Mouse (Mus musculus) heart, adult 2 months (tissue): ENCODE measurements around the gene Myl7. TPM values are rescaled to one million over a fixed set of nuclear protein-coding genes. Genes with fewer than 3 reads are reported as not detected.

Experiments used
- DNase-seq, 2 experiments: peaks; one replicate each; pipeline ENCODE4 v3.0.0; 2021
- H3K27ac ChIP-seq: fragments of 200-600 bp; 2 replicates; pipeline ENCODE4 v1.8.1; 2022
- H3K27me3 ChIP-seq: fragments of 200-500 bp; 2 replicates; pipeline ENCODE4 v1.6.1; 2012; ENCODE audit warnings: mild to moderate bottlenecking, low read length, inconsistent platforms, mixed read lengths; ENCODE audit not compliant: control insufficient read depth, insufficient read depth
- H3K36me3 ChIP-seq: fragments of 200-500 bp; 2 replicates; pipeline ENCODE4 v1.6.1; 2012; ENCODE audit warnings: low read length, inconsistent platforms; ENCODE audit not compliant: control insufficient read depth, insufficient read depth
- H3K4me1 ChIP-seq: fragments of 200-500 bp; 2 replicates; pipeline ENCODE4 v1.6.1; 2011; ENCODE audit warnings: low read length; ENCODE audit not compliant: control insufficient read depth, insufficient read depth
- H3K4me3 ChIP-seq: fragments of 200-600 bp; 2 replicates; pipeline ENCODE4 v1.8.1; 2022
- H3K79me2 ChIP-seq: fragments of 200-500 bp; replicated peaks from 2 replicates; pipeline ENCODE4 v1.6.1; 2012; ENCODE audit warnings: mild to moderate bottlenecking, inconsistent platforms, low read length, moderate library complexity, mixed read lengths; ENCODE audit not compliant: control insufficient read depth, insufficient read depth
- H3K9ac ChIP-seq: fragments of 200-500 bp; 2 replicates; pipeline ENCODE4 v1.6.1; 2012; ENCODE audit warnings: low read depth, mild to moderate bottlenecking, control low read depth, inconsistent platforms, low read length, mixed read lengths
- CTCF ChIP-seq: fragments of 200-600 bp; IDR thresholded peaks from 2 replicates; pipeline ENCODE4 v1.8.1; 2022; ENCODE audit warnings: antibody characterized with exemption, mild to moderate bottlenecking, moderate library complexity
- EP300 ChIP-seq: fragments of 200-500 bp; IDR thresholded peaks from 2 replicates; pipeline ENCODE4 v1.6.1; 2011; ENCODE audit warnings: low read depth, low read length, control low read depth; ENCODE audit not compliant: insufficient read depth
- POLR2A ChIP-seq: fragments of 200-500 bp; IDR thresholded peaks from 2 replicates; pipeline ENCODE4 v1.6.1; 2011; ENCODE audit warnings: mild to moderate bottlenecking, low read depth, low read length, control low read depth; ENCODE audit not compliant: insufficient read depth
- WGBS: fragments of 180-500 bp; shearing (Covaris S2); methylation state at CpG from one replicate; pipeline ENCODE4 v1.1.7; 2018; 5-methylcytosine and 5-hydroxymethylcytosine counted together
- intact Hi-C: fragments of 180-260 bp; cut with DNase I; formaldehyde crosslinking; loops from one replicate; pipeline ENCODE4 v1.15.1; 2025
- polyA plus RNA-seq: library from polyadenylated mRNA; depleted of rRNA; stranded (reverse); fragments of >200 nt; gene quantifications from 2 replicates; pipeline ENCODE4 v1.2.3, GENCODE M21; 2012; rRNA removed
- total RNA-seq, 2 experiments: library from RNA; stranded (reverse); gene quantifications; 2 replicates each; pipeline ENCODE4 v1.2.3; 2021

Gene Myl7
- total and polyA plus RNA-seq, 3 experiments = 463 to 1,658 (median 551) TPM

GRCm38 (mm10) chr11:5852314-5852713 lies 46.3 kb downstream of the Myl7 start:
- Histone ChIP-seq H3K4me1 (no peaks in the 10 kb centered on the region; the same call in 1 of the 2 replicates), H3K79me2 (no peaks in the 10 kb centered on the region), H3K36me3 (no peaks in the 10 kb centered on the region), H3K9ac (no peak overlapping the region), H3K4me3 (no peak overlapping the region), H3K27ac (no peak overlapping the region), H3K27me3 (no peaks in the 10 kb centered on the region)
- 32% methylated on average over 1 of the region's 1 CpGs for WGBS
- DNase-seq = no peak
- TF ChIP-seq CTCF = no peak
- intact Hi-C loops = no loop called here

- H3K27me3 ChIP-seq = no peaks in the 10 kb centered on the region
- no peak for DNase-seq
- H3K79me2 ChIP-seq = no peaks in the 10 kb centered on the region
- no peak overlapping the region for H3K9ac ChIP-seq
- H3K4me3 ChIP-seq = no peak overlapping the region
- no peaks in the 10 kb centered on the region for H3K36me3 ChIP-seq
- WGBS = 60% methylated on average over 4 of the region's 4 CpGs
- TF ChIP-seq POLR2A (no peak), CTCF (no peak), EP300 (no peak)
- intact Hi-C loops = no loop called here
- no peak overlapping the region for H3K27ac ChIP-seq
- peaks cover 5% of the 10 kb centered on the region for H3K4me1 ChIP-seq
Measured at GRCm38 (mm10) chr11:5851021-5851736, 47.4 kb downstream of the Myl7 start.

GRCm38 (mm10) chr11:5850452-5850851 lies 48.1 kb downstream of the Myl7 start:
- no peak overlapping the region for H3K9ac ChIP-seq
- no peak overlapping the region for H3K4me3 ChIP-seq
- no peak overlapping the region for H3K27ac ChIP-seq
- H3K79me2 ChIP-seq = no peaks in the 10 kb centered on the region
- peaks cover 5% of the 10 kb centered on the region for H3K4me1 ChIP-seq
- DNase-seq = no peak
- 56% methylated on average over 5 of the region's 5 CpGs for WGBS
- H3K36me3 ChIP-seq = no peaks in the 10 kb centered on the region
- TF ChIP-seq EP300 (0 out of 2 replicates have a peak, but pooled peaks have one; percentile 18), CTCF (no peak)
- no peaks in the 10 kb centered on the region for H3K27me3 ChIP-seq
- intact Hi-C loops = no loop called here

GRCm38 (mm10) chr11:5849316-5849715 lies 49.3 kb downstream of the Myl7 start:
- H3K9ac ChIP-seq = no peak overlapping the region
- no peaks in the 10 kb centered on the region for H3K79me2 ChIP-seq
- intact Hi-C loops = no loop called here
- H3K27me3 ChIP-seq = no peaks in the 10 kb centered on the region
- no peak for DNase-seq
- 63% methylated on average over 2 of the region's 2 CpGs for WGBS
- no peak overlapping the region for H3K4me3 ChIP-seq
- H3K27ac ChIP-seq = no peak overlapping the region; the same call in 1 of the 2 replicates
- TF ChIP-seq EP300 (no peak), POLR2A (no peak), CTCF (no peak)
- H3K4me1 ChIP-seq = peaks cover 5% of the 10 kb centered on the region
- no peaks in the 10 kb centered on the region for H3K36me3 ChIP-seq

- Histone ChIP-seq H3K27ac (peak overlapping the region; percentile 9; the same call in 1 of the 2 replicates), H3K4me1 (peaks cover 5% of the 10 kb centered on the region), H3K9ac (no peak overlapping the region), H3K27me3 (no peaks in the 10 kb centered on the region), H3K79me2 (no peaks in the 10 kb centered on the region), H3K36me3 (no peaks in the 10 kb centered on the region), H3K4me3 (no peak overlapping the region)
- intact Hi-C loops = no loop called here
- WGBS = 49% methylated on average over 6 of the region's 6 CpGs
- DNase-seq = peak; percentile 45 to 64
- TF ChIP-seq CTCF (no peak), EP300 (0 out of 2 replicates have a peak, but pooled peaks have one; percentile 32)
Measured at GRCm38 (mm10) chr11:5848741-5849140, 49.8 kb downstream of the Myl7 start.

GRCm38 (mm10) chr11:5846639-5847345 lies 51.8 kb downstream of the Myl7 start:
- Histone ChIP-seq H3K79me2 (no peaks in the 10 kb centered on the region), H3K4me3 (no peak overlapping the region), H3K9ac (no peak overlapping the region), H3K36me3 (no peaks in the 10 kb centered on the region), H3K27me3 (no peaks in the 10 kb centered on the region), H3K4me1 (peaks cover 5% of the 10 kb centered on the region), H3K27ac (peak overlapping the region; percentile 68)
- intact Hi-C loops = no loop called here
- DNase-seq = peak; percentile 57 to 80
- 15% methylated on average over 7 of the region's 7 CpGs for WGBS
- 0 out of 2 replicates have a peak, but pooled peaks have one; percentile 23 for TF ChIP-seq EP300
- TF ChIP-seq CTCF = no peak
- TF ChIP-seq POLR2A = no peak

Other genes starting within 250 kb of the Myl7 start
- 100 to 1,000 TPM; 151 to 166 TPM for gene Mrps24, start 183.1 kb downstream of the Myl7 start, total RNA-seq
- 136 and 178 TPM in 2 replicates for gene Mrps24, start 183.1 kb downstream of the Myl7 start, polyA plus RNA-seq
- 10 to 100 TPM; 58.5 to 69.8 TPM for gene Urgcp, start 136.4 kb downstream of the Myl7 start, total RNA-seq
- 26.1 and 35.7 TPM in 2 replicates for gene Urgcp, start 136.4 kb downstream of the Myl7 start, polyA plus RNA-seq
- gene Dbnl, start 110.3 kb downstream of the Myl7 start, total RNA-seq = 10 to 100 TPM; 25.7 to 29.2 TPM
- 24.4 and 25.6 TPM in 2 replicates for gene Dbnl, start 110.3 kb downstream of the Myl7 start, polyA plus RNA-seq
- 100 to 1,000 TPM; 743 to 848 TPM for gene Pgam2, start 95.0 kb downstream of the Myl7 start, total RNA-seq
- 1,153 and 1,176 TPM in 2 replicates for gene Pgam2, start 95.0 kb downstream of the Myl7 start, polyA plus RNA-seq
- gene Polm, start 60.8 kb downstream of the Myl7 start, total RNA-seq = 1 to 10 TPM; 2.1 to 3.3 TPM
- gene Polm, start 60.8 kb downstream of the Myl7 start, polyA plus RNA-seq = 6.3 and 11.2 TPM in 2 replicates
- gene Aebp1, start 36.8 kb downstream of the Myl7 start, total RNA-seq = 10 to 100 TPM; 18.6 to 19.9 TPM
- 25.6 and 33.3 TPM in 2 replicates for gene Aebp1, start 36.8 kb downstream of the Myl7 start, polyA plus RNA-seq
- 10 to 100 TPM; 30.9 to 42.6 TPM for gene Pold2, start 20.5 kb downstream of the Myl7 start, total RNA-seq
- gene Pold2, start 20.5 kb downstream of the Myl7 start, polyA plus RNA-seq = 49.1 and 58.1 TPM in 2 replicates
- gene Gck, start 51.3 kb upstream of the Myl7 start, total RNA-seq = 10 to 100 TPM; 10.4 to 13.9 TPM
- 10.5 and 15.4 TPM in 2 replicates for gene Gck, start 51.3 kb upstream of the Myl7 start, polyA plus RNA-seq
- gene Ykt6, start 56.9 kb upstream of the Myl7 start, total RNA-seq = 10 to 100 TPM; 53.4 to 62.2 TPM
- 46.3 and 71.2 TPM in 2 replicates for gene Ykt6, start 56.9 kb upstream of the Myl7 start, polyA plus RNA-seq
- gene Camk2b, start 167.6 kb upstream of the Myl7 start, total RNA-seq = 1 to 10 TPM; 4.8 to 5.2 TPM
- 10.7 and 12.9 TPM in 2 replicates for gene Camk2b, start 167.6 kb upstream of the Myl7 start, polyA plus RNA-seq